Mouse (Mus musculus) heart, embryonic 11.5 days (tissue): ENCODE measurements around the gene Pias1. TPM values are rescaled to one million over a fixed set of nuclear protein-coding genes. Genes with fewer than 3 reads are reported as not detected.

Experiments
- ATAC-seq: fragments of 200-750 bp; cut with Nextera tagmentation; replicated peaks from 2 replicates; pipeline ENCODE4 v1.8.0; 2017; ENCODE audit warnings: moderate library complexity; ENCODE audit not compliant: insufficient number of reproducible peaks, low FRiP score, low TSS enrichment
- H3K27ac ChIP-seq: fragments of 300-500 bp; sonication (generic); 2 replicates; pipeline ENCODE4 v1.5.1; 2014; ENCODE audit warnings: mild to moderate bottlenecking, low read depth, low read length
- H3K27me3 ChIP-seq: fragments of 300-500 bp; sonication (generic); 2 replicates; pipeline ENCODE4 v1.6.1; 2014; ENCODE audit warnings: mild to moderate bottlenecking, low read length, mixed read lengths; ENCODE audit not compliant: control insufficient read depth, insufficient read depth
- H3K36me3 ChIP-seq: fragments of 300-500 bp; sonication (generic); 2 replicates; pipeline ENCODE4 v1.6.1; 2014; ENCODE audit warnings: mild to moderate bottlenecking, low read length, moderate library complexity, mixed read lengths; ENCODE audit not compliant: control insufficient read depth, insufficient read depth
- H3K4me1 ChIP-seq: fragments of 300-500 bp; sonication (generic); 2 replicates; pipeline ENCODE4 v1.6.1; 2014; ENCODE audit warnings: low read length; ENCODE audit not compliant: control insufficient read depth, insufficient read depth
- H3K4me2 ChIP-seq: fragments of 300-500 bp; sonication (generic); 2 replicates; pipeline ENCODE4 v1.6.1; 2014; ENCODE audit warnings: mild to moderate bottlenecking, moderate library complexity
- H3K4me3 ChIP-seq: fragments of 300-500 bp; sonication (generic); 2 replicates; pipeline ENCODE4 v1.5.1; 2014; ENCODE audit warnings: low read depth, low read length
- H3K9ac ChIP-seq: fragments of 300-500 bp; sonication (generic); 2 replicates; pipeline ENCODE4 v1.6.1; 2014; ENCODE audit warnings: mild to moderate bottlenecking, low read depth, low read length, moderate library complexity
- H3K9me3 ChIP-seq: fragments of 300-500 bp; sonication (generic); replicated peaks from 2 replicates; pipeline ENCODE4 v1.6.1; 2016; ENCODE audit warnings: low read length; ENCODE audit not compliant: control insufficient read depth
- WGBS: fragments of 180-500 bp; shearing (Covaris S2); extraction: QIAGEN DNeasy Blood & Tissue Kit; methylation state at CpG from one replicate; pipeline ENCODE4 v1.1.7; 2014; ENCODE audit not compliant: insufficient replicate concordance; 5-methylcytosine and 5-hydroxymethylcytosine counted together
- polyA plus RNA-seq: library from polyadenylated mRNA; unstranded; fragments of >200 nt; fragmentation: Nextera tagmentation; extraction: Ambion mirVana; gene quantifications from 2 replicates; pipeline ENCODE4 v1.2.1, GENCODE M21; 2014

Pias1 gene
- polyA plus RNA-seq: 43.7 and 45.3 TPM in 2 replicates

GRCm38 (mm10) chr9:62987824-62988223 lies at the start of gene Pias1:
TSS of gene Pias1 (minus strand) at chr9:62987924.
- H3K9me3 ChIP-seq: no peaks in the 10 kb centered on the region
- H3K4me3 ChIP-seq: no peak within 1 kb of the TSS
- ATAC-seq: no peak
- WGBS: 76% methylated on average over 5 of the region's 5 CpGs
- no peaks in the 10 kb centered on the region for H3K36me3 ChIP-seq
- H3K27me3 ChIP-seq: no peaks in the 10 kb centered on the region
- no peak within 1 kb of the TSS for H3K9ac ChIP-seq
- no peak within 1 kb of the TSS for H3K4me2 ChIP-seq
- H3K27ac ChIP-seq: no peak within 1 kb of the TSS
- no peaks in the 10 kb centered on the region for H3K4me1 ChIP-seq

DNA sequence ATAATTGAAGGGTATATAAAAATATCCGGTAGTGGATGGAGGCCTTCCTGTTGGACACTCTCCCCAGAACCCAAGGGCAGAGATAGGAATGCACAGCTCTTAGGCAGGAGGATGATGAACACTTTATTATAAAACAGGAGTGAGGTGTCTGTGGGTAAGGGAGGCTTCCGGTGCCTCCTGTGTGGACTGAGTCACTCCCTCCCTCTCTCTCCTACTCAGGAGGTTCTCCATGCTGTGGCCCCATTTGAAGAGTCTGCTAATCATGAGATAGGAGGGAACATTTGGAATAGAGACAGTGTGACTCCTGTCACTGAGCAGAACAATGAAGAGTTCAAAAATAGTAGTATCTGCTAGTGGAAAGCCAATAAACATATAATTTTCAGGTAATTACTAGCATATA lies 47.7 kb upstream of the Pias1 start:
- no peaks in the 10 kb centered on the region for H3K4me1 ChIP-seq

DNA sequence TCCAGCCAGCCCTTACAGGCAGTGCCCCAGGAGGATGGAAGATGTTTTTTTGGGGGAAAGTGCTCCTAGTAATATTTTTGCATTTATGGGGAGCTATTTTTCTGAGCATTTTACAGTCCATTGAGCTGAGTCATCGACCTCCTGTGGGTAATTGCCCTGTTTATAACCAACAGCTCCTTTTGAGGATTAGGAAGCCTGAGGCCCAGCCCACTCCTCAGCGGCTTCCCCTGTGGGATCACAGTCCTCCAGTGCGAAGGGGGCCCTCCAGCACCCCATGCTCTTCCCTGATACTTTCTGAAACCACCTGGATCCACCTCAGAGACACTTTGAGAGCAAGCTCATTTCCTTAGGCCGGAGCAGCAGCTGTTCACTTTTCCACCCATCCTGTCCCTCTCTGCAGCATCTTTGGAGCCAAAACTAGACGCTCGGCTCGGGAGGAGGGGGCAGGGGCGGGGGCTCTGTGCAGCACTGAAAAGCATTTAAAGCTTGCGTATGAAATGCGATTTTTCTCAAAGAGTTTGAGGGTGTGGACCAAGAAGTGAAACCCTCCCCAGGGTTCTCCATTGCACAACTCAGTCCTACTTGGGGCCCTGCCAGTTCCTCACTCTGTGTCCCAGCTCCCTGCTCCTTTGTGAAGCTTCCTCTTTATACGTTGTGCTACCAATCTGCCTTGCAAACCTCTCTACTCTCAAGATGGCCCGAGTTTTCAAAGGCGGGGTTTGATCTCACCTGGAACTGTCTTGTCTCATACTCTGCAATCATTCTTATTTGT lies 43.5 kb upstream of the Pias1 start:
- 71% methylated on average over 13 of the region's 13 CpGs for WGBS
- H3K27ac ChIP-seq: no peak overlapping the region
- no peak overlapping the region for H3K4me2 ChIP-seq
- H3K9me3 ChIP-seq: no peaks in the 10 kb centered on the region
- no peak for ATAC-seq
- no peak overlapping the region for H3K9ac ChIP-seq
- H3K4me3 ChIP-seq: no peak overlapping the region
- H3K4me1 ChIP-seq: no peaks in the 10 kb centered on the region
- H3K36me3 ChIP-seq: no peaks in the 10 kb centered on the region
- H3K27me3 ChIP-seq: no peaks in the 10 kb centered on the region

More for the DNA sequence above, 47.7 kb upstream of the Pias1 start:
- Histone ChIP-seq H3K27me3 (no peaks in the 10 kb centered on the region), H3K4me2 (no peak overlapping the region), H3K4me3 (no peak overlapping the region), H3K9me3 (no peaks in the 10 kb centered on the region), H3K9ac (no peak overlapping the region), H3K27ac (no peak overlapping the region), H3K36me3 (no peaks in the 10 kb centered on the region)
- no peak for ATAC-seq
- 74% methylated on average over 2 of the region's 2 CpGs for WGBS

- no peak for ATAC-seq
- Histone ChIP-seq H3K4me3 (no peak overlapping the region), H3K4me2 (no peak overlapping the region), H3K27ac (no peak overlapping the region), H3K9ac (no peak overlapping the region), H3K36me3 (no peaks in the 10 kb centered on the region), H3K9me3 (no peaks in the 10 kb centered on the region), H3K27me3 (no peaks in the 10 kb centered on the region), H3K4me1 (no peaks in the 10 kb centered on the region)
- WGBS: 80% methylated on average over 1 of the region's 1 CpGs
Measured at GRCm38 (mm10) chr9:63022486-63022885, 34.8 kb upstream of the Pias1 start.

DNA sequence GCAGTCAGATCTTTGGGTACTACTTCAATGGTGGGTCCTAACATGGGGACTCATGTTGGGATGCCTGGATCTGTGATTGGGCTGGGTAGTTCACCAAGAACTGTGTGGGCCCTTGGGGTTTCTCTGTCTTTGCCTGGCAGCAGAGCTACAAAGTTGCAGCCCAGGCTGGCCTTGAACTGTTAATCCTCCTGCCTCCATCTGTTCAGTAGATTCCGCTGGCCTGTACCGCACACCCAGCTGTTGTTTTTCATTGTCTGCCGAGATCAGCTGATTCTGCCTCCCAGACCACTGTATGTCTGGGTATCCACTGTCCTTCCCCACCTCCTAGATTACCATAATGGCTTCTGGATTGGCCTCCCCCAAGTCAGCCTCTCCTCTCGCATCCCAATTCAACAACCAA lies 19.6 kb upstream of the Pias1 start:
- Histone ChIP-seq H3K36me3 (no peaks in the 10 kb centered on the region), H3K4me1 (no peaks in the 10 kb centered on the region), H3K9me3 (no peaks in the 10 kb centered on the region), H3K4me2 (no peak overlapping the region), H3K27me3 (no peaks in the 10 kb centered on the region), H3K4me3 (no peak overlapping the region), H3K27ac (no peak overlapping the region), H3K9ac (no peak overlapping the region)
- ATAC-seq: no peak
- 76% methylated on average over 4 of the region's 4 CpGs for WGBS

GRCm38 (mm10) chr9:63006081-63006820 lies 18.5 kb upstream of the Pias1 start:
- Histone ChIP-seq H3K9me3 (no peaks in the 10 kb centered on the region), H3K27ac (no peak overlapping the region), H3K36me3 (no peaks in the 10 kb centered on the region), H3K4me1 (no peaks in the 10 kb centered on the region), H3K4me3 (no peak overlapping the region), H3K9ac (no peak overlapping the region), H3K4me2 (no peak overlapping the region), H3K27me3 (no peaks in the 10 kb centered on the region)
- WGBS: 76% methylated on average over 6 of the region's 6 CpGs
- ATAC-seq: no peak

GRCm38 (mm10) chr9:62998561-62998960 lies 10.8 kb upstream of the Pias1 start:
- 36% methylated on average over 3 of the region's 3 CpGs for WGBS
- H3K27me3 ChIP-seq: no peaks in the 10 kb centered on the region
- H3K4me2 ChIP-seq: no peak overlapping the region
- no peak overlapping the region for H3K4me3 ChIP-seq
- no peak overlapping the region for H3K27ac ChIP-seq
- ATAC-seq: no peak
- H3K36me3 ChIP-seq: no peaks in the 10 kb centered on the region
- no peak overlapping the region for H3K9ac ChIP-seq
- H3K4me1 ChIP-seq: no peaks in the 10 kb centered on the region
- no peaks in the 10 kb centered on the region for H3K9me3 ChIP-seq

DNA sequence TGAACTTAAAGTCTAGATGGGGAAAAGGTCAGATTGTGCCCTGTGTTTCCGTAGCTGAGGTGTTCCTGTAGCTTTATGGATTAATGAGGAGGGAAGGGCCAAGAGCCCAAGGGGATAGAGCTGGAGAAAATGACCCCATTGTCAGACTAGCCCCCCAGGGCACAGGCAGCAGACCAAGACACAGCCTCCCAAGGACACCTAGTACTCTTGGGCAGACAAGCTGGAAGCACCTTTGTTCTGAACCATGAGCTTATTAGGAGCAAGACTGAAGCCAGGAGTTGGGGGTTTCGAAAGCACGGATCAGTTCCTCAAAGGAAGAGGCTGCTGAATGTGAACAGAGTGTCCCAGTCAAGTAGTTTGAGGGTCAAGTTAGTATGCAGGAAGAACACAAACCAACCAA lies 9.9 kb upstream of the Pias1 start:
- Histone ChIP-seq H3K4me3 (no peak overlapping the region), H3K27me3 (no peaks in the 10 kb centered on the region), H3K4me1 (no peaks in the 10 kb centered on the region), H3K36me3 (no peaks in the 10 kb centered on the region), H3K9ac (no peak overlapping the region), H3K27ac (no peak overlapping the region), H3K9me3 (no peaks in the 10 kb centered on the region), H3K4me2 (no peak overlapping the region)
- WGBS: 91% methylated on average over 3 of the region's 3 CpGs
- ATAC-seq: no peak
